Mouse (Mus musculus) heart, adult 2 months (tissue): ENCODE results near the gene Grik4. TPM values are rescaled to one million over a fixed set of nuclear protein-coding genes. Genes with fewer than 3 reads are reported as not detected.
A peak's percentile ranks its signal among the peaks of the same experiment; 100 is the strongest.

Experiments used
- DNase-seq, 2 experiments: peaks; one replicate each; pipeline ENCODE4 v3.0.0; 2021
- H3K27ac ChIP-seq: fragments of 200-600 bp; 2 replicates; pipeline ENCODE4 v1.8.1; 2022
- H3K27me3 ChIP-seq: fragments of 200-500 bp; 2 replicates; pipeline ENCODE4 v1.6.1; 2012; ENCODE audit warnings: mild to moderate bottlenecking, low read length, inconsistent platforms, mixed read lengths; ENCODE audit not compliant: control insufficient read depth, insufficient read depth
- H3K36me3 ChIP-seq: fragments of 200-500 bp; 2 replicates; pipeline ENCODE4 v1.6.1; 2012; ENCODE audit warnings: low read length, inconsistent platforms; ENCODE audit not compliant: control insufficient read depth, insufficient read depth
- H3K4me1 ChIP-seq: fragments of 200-500 bp; 2 replicates; pipeline ENCODE4 v1.6.1; 2011; ENCODE audit warnings: low read length; ENCODE audit not compliant: control insufficient read depth, insufficient read depth
- H3K4me3 ChIP-seq: fragments of 200-600 bp; 2 replicates; pipeline ENCODE4 v1.8.1; 2022
- H3K79me2 ChIP-seq: fragments of 200-500 bp; replicated peaks from 2 replicates; pipeline ENCODE4 v1.6.1; 2012; ENCODE audit warnings: mild to moderate bottlenecking, inconsistent platforms, low read length, moderate library complexity, mixed read lengths; ENCODE audit not compliant: control insufficient read depth, insufficient read depth
- H3K9ac ChIP-seq: fragments of 200-500 bp; 2 replicates; pipeline ENCODE4 v1.6.1; 2012; ENCODE audit warnings: low read depth, mild to moderate bottlenecking, control low read depth, inconsistent platforms, low read length, mixed read lengths
- CTCF ChIP-seq: fragments of 200-600 bp; IDR thresholded peaks from 2 replicates; pipeline ENCODE4 v1.8.1; 2022; ENCODE audit warnings: antibody characterized with exemption, mild to moderate bottlenecking, moderate library complexity
- EP300 ChIP-seq: fragments of 200-500 bp; IDR thresholded peaks from 2 replicates; pipeline ENCODE4 v1.6.1; 2011; ENCODE audit warnings: low read depth, low read length, control low read depth; ENCODE audit not compliant: insufficient read depth
- POLR2A ChIP-seq: fragments of 200-500 bp; IDR thresholded peaks from 2 replicates; pipeline ENCODE4 v1.6.1; 2011; ENCODE audit warnings: mild to moderate bottlenecking, low read depth, low read length, control low read depth; ENCODE audit not compliant: insufficient read depth
- WGBS: fragments of 180-500 bp; shearing (Covaris S2); methylation state at CpG from one replicate; pipeline ENCODE4 v1.1.7; 2018; 5-methylcytosine and 5-hydroxymethylcytosine counted together
- intact Hi-C: fragments of 180-260 bp; cut with DNase I; formaldehyde crosslinking; loops from one replicate; pipeline ENCODE4 v1.15.1; 2025
- polyA plus RNA-seq: library from polyadenylated mRNA; depleted of rRNA; stranded (reverse); fragments of >200 nt; gene quantifications from 2 replicates; pipeline ENCODE4 v1.2.3, GENCODE M21; 2012
- total RNA-seq, 2 experiments: library from RNA; stranded (reverse); gene quantifications; 2 replicates each; pipeline ENCODE4 v1.2.3; 2021

The Grik4 gene
- total and polyA plus RNA-seq, 3 experiments, result 0.02 to 0.09 TPM; not detected in 1

GRCm38 (mm10) chr9:42520587-42521084, 423.7 kb downstream of the Grik4 start:
- Histone ChIP-seq H3K27me3 (no peaks in the 10 kb centered on the region; the same call in none of the 2 replicates), H3K79me2 (no peaks in the 10 kb centered on the region), H3K27ac (no peak overlapping the region), H3K9ac (no peak overlapping the region), H3K36me3 (no peaks in the 10 kb centered on the region), H3K4me3 (no peak overlapping the region), H3K4me1 (no peaks in the 10 kb centered on the region)
- WGBS, result 4% methylated on average over 34 of the region's 36 CpGs
- TF ChIP-seq CTCF, result no peak
- TF ChIP-seq POLR2A, result no peak
- no peak for TF ChIP-seq EP300
- DNase-seq, result peak in 1 of 2 experiments; percentile 6
- intact Hi-C loops, result no loop called here

DNA sequence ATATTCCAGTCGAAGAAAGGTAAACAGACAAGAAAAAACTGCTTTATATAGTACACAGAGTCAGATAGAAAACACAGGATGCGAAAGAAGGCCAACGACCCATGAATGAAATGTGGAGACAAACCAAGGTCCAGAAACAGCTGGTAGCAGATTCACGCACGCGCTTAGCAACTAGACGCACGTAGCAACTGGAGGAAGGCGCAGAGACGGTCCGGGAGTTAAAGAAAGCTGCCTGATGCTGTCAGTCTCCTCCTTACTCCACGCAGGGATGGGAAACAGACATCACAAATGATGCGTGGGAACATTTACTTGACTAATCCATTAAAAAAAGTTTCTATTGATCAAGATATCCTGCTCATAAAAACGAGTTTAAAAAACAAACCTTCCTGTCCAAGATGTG, 426.1 kb downstream of the Grik4 start:
- Histone ChIP-seq H3K79me2 (no peaks in the 10 kb centered on the region), H3K9ac (no peak overlapping the region), H3K36me3 (no peaks in the 10 kb centered on the region), H3K4me3 (no peak overlapping the region), H3K4me1 (no peaks in the 10 kb centered on the region), H3K27ac (no peak overlapping the region), H3K27me3 (no peaks in the 10 kb centered on the region; the same call in none of the 2 replicates)
- TF ChIP-seq POLR2A (no peak), CTCF (no peak), EP300 (no peak)
- intact Hi-C loops, result no loop called here
- WGBS, result 76% methylated on average over 14 of the region's 14 CpGs
- DNase-seq, result no peak

DNA sequence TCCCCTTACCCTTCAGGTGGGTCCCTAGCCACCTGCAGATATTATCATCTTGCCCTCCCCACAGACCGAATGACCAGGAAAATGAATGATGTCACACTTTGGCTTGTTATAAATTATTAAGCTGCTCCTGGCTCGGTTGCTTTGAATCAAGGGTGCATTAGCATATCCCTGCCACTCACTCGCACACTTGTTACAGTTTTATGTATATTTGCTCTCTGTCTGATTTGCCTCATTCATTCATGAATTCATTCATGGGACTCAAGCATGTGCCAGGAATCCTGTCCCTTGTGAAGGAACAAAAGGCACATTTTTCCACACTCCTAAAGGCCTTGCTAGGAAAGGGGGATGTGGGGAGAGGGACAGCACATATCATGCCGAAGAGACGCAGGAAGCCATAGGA, 431.1 kb downstream of the Grik4 start:
- Histone ChIP-seq H3K4me3 (no peak overlapping the region), H3K4me1 (no peaks in the 10 kb centered on the region), H3K27ac (no peak overlapping the region), H3K79me2 (no peaks in the 10 kb centered on the region), H3K9ac (no peak overlapping the region), H3K36me3 (no peaks in the 10 kb centered on the region), H3K27me3 (no peaks in the 10 kb centered on the region)
- intact Hi-C loops, result no loop called here
- 78% methylated on average over 5 of the region's 5 CpGs for WGBS
- TF ChIP-seq EP300, result no peak
- TF ChIP-seq CTCF, result no peak
- TF ChIP-seq POLR2A, result no peak
- DNase-seq, result no peak

DNA sequence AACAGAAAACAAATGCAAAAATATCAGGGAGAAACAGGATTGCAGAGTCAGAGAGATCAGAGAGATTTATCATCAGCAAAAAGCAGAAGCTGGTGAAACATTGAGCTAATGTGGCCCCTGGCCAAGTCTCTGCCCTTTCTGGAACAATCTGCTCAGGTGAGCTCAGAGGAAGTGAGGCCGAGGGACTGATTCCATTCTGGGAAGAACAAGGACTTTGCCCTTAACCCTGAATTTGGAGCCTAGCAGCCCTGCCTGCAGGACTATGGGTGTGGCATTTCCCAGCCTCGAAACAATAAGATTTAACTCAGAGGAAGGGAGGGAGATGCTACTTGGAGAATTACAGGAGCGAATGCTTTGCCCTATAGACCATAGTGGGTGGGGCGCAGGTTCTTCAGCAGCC, 432.0 kb downstream of the Grik4 start:
- WGBS, result 46% methylated on average over 4 of the region's 4 CpGs
- intact Hi-C loops, result no loop called here
- TF ChIP-seq CTCF, result no peak
- TF ChIP-seq EP300, result no peak
- no peak for TF ChIP-seq POLR2A
- H3K4me1 ChIP-seq, result no peaks in the 10 kb centered on the region
- no peaks in the 10 kb centered on the region for H3K27me3 ChIP-seq
- no peak for DNase-seq
- no peak overlapping the region for H3K4me3 ChIP-seq
- no peak overlapping the region for H3K27ac ChIP-seq
- no peaks in the 10 kb centered on the region for H3K79me2 ChIP-seq
- H3K9ac ChIP-seq, result no peak overlapping the region
- no peaks in the 10 kb centered on the region for H3K36me3 ChIP-seq

- no peaks in the 10 kb centered on the region for H3K27me3 ChIP-seq
- WGBS, result 70% methylated on average over 7 of the region's 7 CpGs
- H3K27ac ChIP-seq, result no peak overlapping the region
- no peaks in the 10 kb centered on the region for H3K79me2 ChIP-seq
- no peak overlapping the region for H3K9ac ChIP-seq
- DNase-seq, result no peak
- no peak overlapping the region for H3K4me3 ChIP-seq
- no peak for TF ChIP-seq CTCF
- no peak for TF ChIP-seq POLR2A
- H3K4me1 ChIP-seq, result no peaks in the 10 kb centered on the region
- no peaks in the 10 kb centered on the region for H3K36me3 ChIP-seq
- intact Hi-C loops, result no loop called here
Observed at GRCm38 (mm10) chr9:42508235-42508634, 436.1 kb downstream of the Grik4 start.

DNA sequence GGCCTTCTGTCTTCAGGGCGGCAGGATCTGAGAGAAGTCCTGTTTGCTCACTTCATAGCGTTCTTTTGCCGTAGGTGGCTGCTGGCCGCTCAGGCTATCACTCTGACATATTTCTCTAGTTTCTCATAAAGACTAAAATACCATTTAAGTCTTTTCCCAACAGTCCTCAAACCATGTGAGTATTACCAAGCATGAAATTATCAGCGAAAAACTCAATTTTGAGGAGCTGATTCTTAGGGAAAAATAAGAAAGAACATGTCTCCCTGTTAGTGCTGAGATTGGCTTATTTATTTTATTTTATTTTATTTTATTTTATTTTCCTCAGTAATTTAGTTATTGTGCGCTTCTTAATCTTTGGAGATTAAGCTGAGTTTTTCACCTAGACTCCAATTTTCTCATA, 436.6 kb downstream of the Grik4 start, which contains the start of gene Tbcel:
Gene Tbcel (minus strand): TSS at position 101 of the 400 bp plus-strand sequence.
- H3K27me3 ChIP-seq, result no peaks in the 10 kb centered on the region
- 85% methylated on average over 6 of the region's 6 CpGs for WGBS
- no peak for TF ChIP-seq CTCF
- TF ChIP-seq POLR2A, result no peak
- no peak for TF ChIP-seq EP300
- H3K4me3 ChIP-seq, result no peak within 1 kb of the TSS
- no peak within 1 kb of the TSS for H3K9ac ChIP-seq
- no peak within 1 kb of the TSS for H3K27ac ChIP-seq
- H3K79me2 ChIP-seq, result no peaks in the 10 kb centered on the region
- intact Hi-C loops, result no loop called here
- H3K4me1 ChIP-seq, result no peaks in the 10 kb centered on the region
- H3K36me3 ChIP-seq, result no peaks in the 10 kb centered on the region
- no peak for DNase-seq
